Mouse (Mus musculus) forebrain, embryonic 13.5 days (tissue): Measurements from ENCODE around the gene Ctnnd1. TPM values are rescaled to one million over a fixed set of nuclear protein-coding genes. Genes with fewer than 3 reads are reported as not detected.
"Not testable (repeated sequence)": the region's sequence is repeated elsewhere in the genome, so short reads cannot be mapped to it uniquely, and the experiment has no call there.

ENCODE experiments used
- ATAC-seq: fragments of 200-750 bp; cut with Nextera tagmentation; 2 replicates; pipeline ENCODE4 v1.8.0; 2017
- H3K27ac ChIP-seq: fragments of 300-500 bp; sonication (generic); 2 replicates; pipeline ENCODE4 v1.5.1; 2015; ENCODE audit warnings: inconsistent platforms, mild to moderate bottlenecking, moderate library complexity
- H3K27me3 ChIP-seq: fragments of 300-500 bp; sonication (generic); 2 replicates; pipeline ENCODE4 v1.6.1; 2015; ENCODE audit warnings: mild to moderate bottlenecking, inconsistent platforms
- H3K36me3 ChIP-seq: fragments of 300-500 bp; sonication (generic); 2 replicates; pipeline ENCODE4 v1.6.1; 2015; ENCODE audit warnings: mild to moderate bottlenecking, inconsistent platforms; ENCODE audit not compliant: poor library complexity, severe bottlenecking
- H3K4me1 ChIP-seq: fragments of 300-500 bp; sonication (generic); 2 replicates; pipeline ENCODE4 v1.6.1; 2015; ENCODE audit warnings: inconsistent platforms
- H3K4me2 ChIP-seq: fragments of 300-500 bp; sonication (generic); 2 replicates; pipeline ENCODE4 v1.6.1; 2015; ENCODE audit warnings: inconsistent platforms, mild to moderate bottlenecking, moderate library complexity
- H3K4me3 ChIP-seq: fragments of 300-500 bp; sonication (generic); 2 replicates; pipeline ENCODE4 v1.5.1; 2015; ENCODE audit warnings: mild to moderate bottlenecking, inconsistent platforms
- H3K9ac ChIP-seq: fragments of 300-500 bp; sonication (generic); 2 replicates; pipeline ENCODE4 v1.6.1; 2015; ENCODE audit warnings: mild to moderate bottlenecking, inconsistent platforms
- H3K9me3 ChIP-seq: fragments of 300-500 bp; sonication (generic); replicated peaks from 2 replicates; pipeline ENCODE4 v1.6.1; 2016; ENCODE audit warnings: inconsistent platforms
- WGBS: fragments of 180-500 bp; shearing (Covaris S2); methylation state at CpG from one replicate; pipeline ENCODE4 v1.1.7; 2015; 5-methylcytosine and 5-hydroxymethylcytosine counted together
- polyA plus RNA-seq: library from polyadenylated mRNA; unstranded; fragments of >200 nt; fragmentation: Nextera tagmentation; extraction: Ambion mirVana; gene quantifications from 2 replicates; pipeline ENCODE4 v1.2.1, GENCODE M21; 2015

Gene Ctnnd1
- polyA plus RNA-seq = 31.6 and 32.8 TPM in 2 replicates

- peak; percentile 99 for ATAC-seq
- under 1% methylated on average over 15 of the region's 15 CpGs for WGBS
- H3K9me3 ChIP-seq = no peaks in the 10 kb centered on the region
- H3K4me1 ChIP-seq = peaks cover 27% of the 10 kb centered on the region
- H3K9ac ChIP-seq = peak within 1 kb of the TSS; percentile 80
- no peaks in the 10 kb centered on the region for H3K36me3 ChIP-seq
- no peaks in the 10 kb centered on the region for H3K27me3 ChIP-seq
- H3K27ac ChIP-seq = peak within 1 kb of the TSS; percentile 93
- H3K4me3 ChIP-seq = peak within 1 kb of the TSS; percentile 72
- peak within 1 kb of the TSS; percentile 83 for H3K4me2 ChIP-seq
These were observed at the start of gene Ctnnd1 for GRCm38 (mm10) chr2:84650464-84651195. Gene Ctnnd1, minus strand, starts transcription at chr2:84650765.

- Histone ChIP-seq H3K4me2 (no peak overlapping the region), H3K36me3 (peaks cover 66% of the 10 kb centered on the region), H3K4me3 (no peak overlapping the region), H3K9ac (no peak overlapping the region), H3K9me3 (no peaks in the 10 kb centered on the region), H3K27ac (no peak overlapping the region), H3K4me1 (no peaks in the 10 kb centered on the region), H3K27me3 (no peaks in the 10 kb centered on the region)
- no peak; the same call in 1 of the 2 replicates for ATAC-seq
- WGBS = 94% methylated on average over 5 of the region's 5 CpGs
These were observed 44.6 kb upstream of the Ctnnd1 start for GRCm38 (mm10) chr2:84695007-84695695.

- no peaks in the 10 kb centered on the region for H3K27me3 ChIP-seq
- H3K4me1 ChIP-seq = no peaks in the 10 kb centered on the region
- no peak overlapping the region for H3K4me2 ChIP-seq
- no peaks in the 10 kb centered on the region for H3K9me3 ChIP-seq
- peak; percentile 23; the same call in 1 of the 2 replicates for ATAC-seq
- no peak overlapping the region for H3K9ac ChIP-seq
- WGBS = 92% methylated on average over 12 of the region's 12 CpGs
- H3K36me3 ChIP-seq = peaks cover 91% of the 10 kb centered on the region
- no peak overlapping the region for H3K27ac ChIP-seq
- no peak overlapping the region for H3K4me3 ChIP-seq
These were observed 39.5 kb upstream of the Ctnnd1 start for GRCm38 (mm10) chr2:84690050-84690449.

- Histone ChIP-seq H3K27ac (no peak overlapping the region), H3K36me3 (peaks cover 88% of the 10 kb centered on the region), H3K4me3 (no peak overlapping the region), H3K27me3 (no peaks in the 10 kb centered on the region), H3K4me2 (no peak overlapping the region), H3K9me3 (no peaks in the 10 kb centered on the region), H3K9ac (no peak overlapping the region), H3K4me1 (no peaks in the 10 kb centered on the region)
- WGBS = 83% methylated on average over 2 of the region's 2 CpGs
- no peak for ATAC-seq
These were observed 37.7 kb upstream of the Ctnnd1 start for GRCm38 (mm10) chr2:84688080-84688844.

GRCm38 (mm10) chr2:84682605-84683183 lies 32.1 kb upstream of the Ctnnd1 start:
- Histone ChIP-seq H3K4me3 (no peak overlapping the region), H3K27me3 (no peaks in the 10 kb centered on the region), H3K4me2 (no peak overlapping the region), H3K27ac (no peak overlapping the region), H3K9ac (no peak overlapping the region), H3K9me3 (no peaks in the 10 kb centered on the region), H3K4me1 (peaks cover 10% of the 10 kb centered on the region), H3K36me3 (peaks cover 46% of the 10 kb centered on the region)
- ATAC-seq = no peak
- WGBS = 83% methylated on average over 6 of the region's 6 CpGs

- Histone ChIP-seq H3K4me2 (peak within 1 kb of the TSS; percentile 78), H3K27ac (peak within 1 kb of the TSS; percentile 44; the same call in 1 of the 2 replicates), H3K9ac (peak within 1 kb of the TSS; percentile 88), H3K4me1 (peaks cover 26% of the 10 kb centered on the region), H3K4me3 (peak within 1 kb of the TSS; percentile 97), H3K9me3 (no peaks in the 10 kb centered on the region), H3K36me3 (peaks cover 34% of the 10 kb centered on the region), H3K27me3 (no peaks in the 10 kb centered on the region)
- 14% methylated on average over 8 of the region's 8 CpGs for WGBS
- ATAC-seq = no peak
These were observed 28.5 kb upstream of the Ctnnd1 start, which contains the start of gene Tmx2 for GRCm38 (mm10) chr2:84679016-84679415. Gene Tmx2, minus strand, starts transcription at chr2:84679140.

GRCm38 (mm10) chr2:84677968-84678880 lies 27.7 kb upstream of the Ctnnd1 start, which contains the start of the genes Gm28635 and Med19:
Gene Gm28635, minus strand, starts transcription at chr2:84678041.
Gene Med19, plus strand, starts transcription at chr2:84678402.
- Histone ChIP-seq H3K9ac (peak within 1 kb of the TSS; percentile 88), H3K27me3 (no peaks in the 10 kb centered on the region), H3K36me3 (peaks cover 40% of the 10 kb centered on the region), H3K9me3 (no peaks in the 10 kb centered on the region), H3K27ac (peak within 1 kb of the TSS; percentile 51), H3K4me2 (peak within 1 kb of the TSS; percentile 78), H3K4me1 (peaks cover 26% of the 10 kb centered on the region), H3K4me3 (peak within 1 kb of the TSS; percentile 97)
- under 1% methylated on average over 44 of the region's 44 CpGs for WGBS
- ATAC-seq = peak; percentile 99

GRCm38 (mm10) chr2:84677270-84677967 lies 26.9 kb upstream of the Ctnnd1 start:
- peak; percentile 42 for ATAC-seq
- Histone ChIP-seq H3K27ac (peak overlapping the region; percentile 51), H3K36me3 (peaks cover 44% of the 10 kb centered on the region), H3K27me3 (no peaks in the 10 kb centered on the region), H3K4me3 (peak overlapping the region; percentile 97), H3K9ac (peak overlapping the region; percentile 76), H3K4me1 (peaks cover 26% of the 10 kb centered on the region), H3K9me3 (no peaks in the 10 kb centered on the region), H3K4me2 (peak overlapping the region; percentile 75)
- WGBS = 11% methylated on average over 22 of the region's 22 CpGs

- peaks cover 58% of the 10 kb centered on the region for H3K36me3 ChIP-seq
- peak overlapping the region; percentile 71 for H3K4me2 ChIP-seq
- not testable (repeated sequence) for H3K9ac ChIP-seq, H3K27me3 ChIP-seq, ATAC-seq, H3K9me3 ChIP-seq
- peaks cover 21% of the 10 kb centered on the region for H3K4me1 ChIP-seq
- peak overlapping the region; percentile 92; the same call in 1 of the 2 replicates for H3K27ac ChIP-seq
- H3K4me3 ChIP-seq = peak overlapping the region; percentile 88; the same call in 1 of the 2 replicates
- WGBS = 53% methylated on average over 4 of the region's 5 CpGs
These were observed 21.0 kb upstream of the Ctnnd1 start for GRCm38 (mm10) chr2:84671535-84671934.

GRCm38 (mm10) chr2:84670569-84670933 lies 20.0 kb upstream of the Ctnnd1 start, which contains the start of gene Selenoh:
Gene Selenoh, minus strand, starts transcription at chr2:84670770.
- peak within 1 kb of the TSS; percentile 71 for H3K4me2 ChIP-seq
- under 1% methylated on average over 20 of the region's 20 CpGs for WGBS
- ATAC-seq = peak; percentile 98
- H3K9ac ChIP-seq = peak within 1 kb of the TSS; percentile 89
- H3K27ac ChIP-seq = peak within 1 kb of the TSS; percentile 92
- no peaks in the 10 kb centered on the region for H3K9me3 ChIP-seq
- peaks cover 13% of the 10 kb centered on the region for H3K4me1 ChIP-seq
- peak within 1 kb of the TSS; percentile 88 for H3K4me3 ChIP-seq
- H3K27me3 ChIP-seq = no peaks in the 10 kb centered on the region
- H3K36me3 ChIP-seq = peaks cover 50% of the 10 kb centered on the region
